Mouse (Mus musculus) hindbrain, embryonic 16.5 days (tissue): ENCODE data around the gene Ppp1r12a. TPM values are rescaled to one million over a fixed set of nuclear protein-coding genes. Genes with fewer than 3 reads are reported as not detected.

Source experiments
- ATAC-seq: fragments of 200-750 bp; cut with Nextera tagmentation; 2 replicates; pipeline ENCODE4 v1.8.0; 2017; ENCODE audit warnings: moderate TSS enrichment, moderate library complexity
- H3K27ac ChIP-seq: fragments of 300-500 bp; sonication (generic); 2 replicates; pipeline ENCODE4 v1.5.1; 2014; ENCODE audit warnings: low read depth, mild to moderate bottlenecking, control low read depth, low read length, moderate library complexity
- H3K27me3 ChIP-seq: fragments of 300-500 bp; sonication (generic); replicated peaks from 2 replicates; pipeline ENCODE4 v1.6.1; 2014; ENCODE audit warnings: low read length; ENCODE audit not compliant: control insufficient read depth, insufficient read depth
- H3K36me3 ChIP-seq: fragments of 300-500 bp; sonication (generic); 2 replicates; pipeline ENCODE4 v1.6.1; 2014; ENCODE audit warnings: mild to moderate bottlenecking, low read length, moderate library complexity, mixed read lengths; ENCODE audit not compliant: control insufficient read depth, insufficient read depth
- H3K4me1 ChIP-seq: fragments of 300-500 bp; sonication (generic); 2 replicates; pipeline ENCODE4 v1.6.1; 2014; ENCODE audit warnings: low read depth, low read length; ENCODE audit not compliant: control insufficient read depth, insufficient read depth
- H3K4me2 ChIP-seq: fragments of 300-500 bp; sonication (generic); 2 replicates; pipeline ENCODE4 v1.6.1; 2014; ENCODE audit warnings: mild to moderate bottlenecking, low read length, control low read depth, moderate library complexity
- H3K4me3 ChIP-seq: fragments of 300-500 bp; sonication (generic); 2 replicates; pipeline ENCODE4 v1.5.1; 2014; ENCODE audit warnings: mild to moderate bottlenecking, low read length, control low read depth, moderate library complexity
- H3K9ac ChIP-seq: fragments of 300-500 bp; sonication (generic); 2 replicates; pipeline ENCODE4 v1.6.1; 2014; ENCODE audit warnings: low read depth, mild to moderate bottlenecking, control low read depth, low read length, moderate library complexity
- H3K9me3 ChIP-seq: fragments of 300-500 bp; sonication (generic); 2 replicates; pipeline ENCODE4 v1.6.1; 2014; ENCODE audit warnings: mild to moderate bottlenecking, low read length, moderate library complexity; ENCODE audit not compliant: control insufficient read depth
- WGBS: fragments of 180-500 bp; shearing (Covaris S2); extraction: QIAGEN DNeasy Blood & Tissue Kit; methylation state at CpG from one replicate; pipeline ENCODE4 v1.1.7; 2014; 5-methylcytosine and 5-hydroxymethylcytosine counted together
- polyA plus RNA-seq: library from polyadenylated mRNA; unstranded; fragments of >200 nt; fragmentation: Nextera tagmentation; extraction: Ambion mirVana; gene quantifications from 2 replicates; pipeline ENCODE4 v1.2.1, GENCODE M21; 2015

Gene Ppp1r12a
- polyA plus RNA-seq, 1 experiment from 2014 or later = 62.5 TPM

GRCm38 (mm10) chr10:108203440-108203839 is 41.4 kb downstream of the Ppp1r12a start:
- Histone ChIP-seq H3K27me3 (no peaks in the 10 kb centered on the region), H3K36me3 (0 out of 2 replicates have a peak, but pooled peaks cover 2% of the 10 kb centered on the region), H3K9ac (no peak overlapping the region), H3K9me3 (no peaks in the 10 kb centered on the region), H3K4me1 (no peaks in the 10 kb centered on the region), H3K4me2 (no peak overlapping the region), H3K4me3 (no peak overlapping the region), H3K27ac (no peak overlapping the region)
- ATAC-seq = no peak

DNA sequence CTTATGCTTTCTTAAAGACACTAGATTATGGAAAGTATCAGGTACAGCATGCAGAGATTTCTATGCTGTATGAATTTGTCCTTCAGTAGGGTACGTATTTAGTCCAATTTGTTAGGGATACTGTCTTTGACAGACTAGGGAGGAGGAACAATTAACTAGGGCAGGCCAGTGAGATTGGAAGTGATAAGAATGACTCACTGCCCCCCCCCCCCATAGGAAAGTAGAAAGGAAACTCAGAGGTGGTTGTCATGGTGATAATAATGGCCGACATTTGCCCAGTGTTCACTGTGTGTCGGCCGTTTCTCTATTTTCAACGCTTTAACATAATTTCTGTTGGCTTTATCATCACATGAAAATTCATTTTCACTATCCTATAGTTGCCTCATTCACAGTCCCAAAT is 47.4 kb downstream of the Ppp1r12a start:
- H3K9me3 ChIP-seq = no peaks in the 10 kb centered on the region
- no peak overlapping the region for H3K4me2 ChIP-seq
- no peaks in the 10 kb centered on the region for H3K36me3 ChIP-seq
- no peak for ATAC-seq
- H3K4me1 ChIP-seq = no peaks in the 10 kb centered on the region
- H3K27me3 ChIP-seq = no peaks in the 10 kb centered on the region
- WGBS = 67% methylated on average over 5 of the region's 5 CpGs
- H3K27ac ChIP-seq = no peak overlapping the region
- H3K4me3 ChIP-seq = no peak overlapping the region
- no peak overlapping the region for H3K9ac ChIP-seq

DNA sequence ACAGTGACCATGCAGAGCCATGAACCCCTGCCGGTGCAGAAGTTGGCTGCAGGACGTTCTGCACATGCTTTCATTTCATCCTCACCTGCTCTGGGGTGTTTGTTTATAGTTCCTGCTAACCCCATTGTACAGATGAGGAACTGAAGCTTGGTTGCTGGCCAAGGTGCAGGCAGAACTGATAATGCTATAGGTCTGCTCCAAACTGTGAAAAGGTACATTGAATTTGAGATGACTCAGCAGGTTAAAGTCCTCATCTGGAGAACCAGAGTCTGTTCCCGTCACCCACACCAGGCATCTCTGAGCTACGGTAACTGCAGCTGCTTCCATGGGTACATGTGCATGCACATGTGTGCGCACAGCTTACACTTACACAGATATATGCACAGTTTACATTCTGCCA is 62.4 kb downstream of the Ppp1r12a start:
- Histone ChIP-seq H3K4me2 (no peak overlapping the region), H3K36me3 (no peaks in the 10 kb centered on the region), H3K27ac (no peak overlapping the region), H3K9ac (no peak overlapping the region), H3K9me3 (no peaks in the 10 kb centered on the region), H3K27me3 (no peaks in the 10 kb centered on the region), H3K4me3 (no peak overlapping the region), H3K4me1 (0 out of 2 replicates have a peak, but pooled peaks cover 2% of the 10 kb centered on the region)
- no peak for ATAC-seq
- 90% methylated on average over 5 of the region's 5 CpGs for WGBS

- 94% methylated on average over 3 of the region's 3 CpGs for WGBS
- no peak overlapping the region for H3K27ac ChIP-seq
- no peak overlapping the region for H3K4me2 ChIP-seq
- ATAC-seq = no peak
- no peak overlapping the region for H3K4me3 ChIP-seq
- H3K9ac ChIP-seq = no peak overlapping the region
- peaks cover 10% of the 10 kb centered on the region; the same call in 1 of the 2 replicates for H3K36me3 ChIP-seq
- H3K27me3 ChIP-seq = no peaks in the 10 kb centered on the region
- H3K9me3 ChIP-seq = no peaks in the 10 kb centered on the region
- H3K4me1 ChIP-seq = no peaks in the 10 kb centered on the region
Measured at GRCm38 (mm10) chr10:108237049-108237448, 75.1 kb downstream of the Ppp1r12a start.

GRCm38 (mm10) chr10:108239061-108239460 is 77.1 kb downstream of the Ppp1r12a start:
- H3K4me1 ChIP-seq = no peaks in the 10 kb centered on the region
- no peak overlapping the region for H3K27ac ChIP-seq
- H3K4me3 ChIP-seq = no peak overlapping the region
- 68% methylated on average over 10 of the region's 10 CpGs for WGBS
- no peaks in the 10 kb centered on the region for H3K9me3 ChIP-seq
- no peak overlapping the region for H3K9ac ChIP-seq
- 0 out of 2 replicates have a peak, but pooled peaks cover 9% of the 10 kb centered on the region for H3K36me3 ChIP-seq
- no peak for ATAC-seq
- H3K4me2 ChIP-seq = no peak overlapping the region
- no peaks in the 10 kb centered on the region for H3K27me3 ChIP-seq

GRCm38 (mm10) chr10:108250710-108251109 is 88.7 kb downstream of the Ppp1r12a start:
- H3K9me3 ChIP-seq = no peaks in the 10 kb centered on the region
- H3K4me1 ChIP-seq = no peaks in the 10 kb centered on the region
- H3K27me3 ChIP-seq = no peaks in the 10 kb centered on the region
- 81% methylated on average over 12 of the region's 12 CpGs for WGBS
- peaks cover 15% of the 10 kb centered on the region for H3K36me3 ChIP-seq
- H3K4me3 ChIP-seq = no peak overlapping the region
- H3K27ac ChIP-seq = no peak overlapping the region
- H3K4me2 ChIP-seq = no peak overlapping the region
- H3K9ac ChIP-seq = no peak overlapping the region
- no peak for ATAC-seq

DNA sequence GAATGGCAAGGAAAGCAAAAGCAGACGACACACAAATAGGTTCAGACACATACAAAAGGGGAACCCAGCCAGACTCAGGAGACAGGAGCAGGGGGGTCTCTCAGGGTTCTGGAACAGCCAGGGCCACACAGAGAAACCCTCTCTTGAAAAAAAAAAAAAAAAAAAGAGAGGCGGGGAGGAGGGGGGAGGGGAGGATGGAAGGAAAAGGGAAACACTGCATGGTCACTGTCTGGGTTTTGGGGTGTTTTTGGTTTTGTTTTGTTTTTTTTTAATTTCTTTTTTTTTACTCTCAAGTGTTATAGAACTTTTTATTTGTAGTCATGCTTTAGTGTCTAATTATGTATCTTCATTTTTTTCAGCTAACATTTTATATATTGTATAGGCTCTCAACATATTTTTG is 89.2 kb downstream of the Ppp1r12a start:
- Histone ChIP-seq H3K27me3 (no peaks in the 10 kb centered on the region), H3K4me3 (no peak overlapping the region), H3K4me1 (no peaks in the 10 kb centered on the region), H3K36me3 (peaks cover 15% of the 10 kb centered on the region), H3K9me3 (no peaks in the 10 kb centered on the region), H3K9ac (no peak overlapping the region), H3K4me2 (no peak overlapping the region), H3K27ac (no peak overlapping the region)
- ATAC-seq = no peak
- WGBS = 69% methylated on average over 1 of the region's 2 CpGs

GRCm38 (mm10) chr10:108255812-108256376 is 93.9 kb downstream of the Ppp1r12a start:
- no peak for ATAC-seq
- Histone ChIP-seq H3K4me3 (no peak overlapping the region), H3K36me3 (peaks cover 11% of the 10 kb centered on the region), H3K4me1 (no peaks in the 10 kb centered on the region), H3K4me2 (no peak overlapping the region), H3K27me3 (no peaks in the 10 kb centered on the region), H3K9me3 (no peaks in the 10 kb centered on the region), H3K9ac (no peak overlapping the region), H3K27ac (no peak overlapping the region)
- 88% methylated on average over 7 of the region's 7 CpGs for WGBS

DNA sequence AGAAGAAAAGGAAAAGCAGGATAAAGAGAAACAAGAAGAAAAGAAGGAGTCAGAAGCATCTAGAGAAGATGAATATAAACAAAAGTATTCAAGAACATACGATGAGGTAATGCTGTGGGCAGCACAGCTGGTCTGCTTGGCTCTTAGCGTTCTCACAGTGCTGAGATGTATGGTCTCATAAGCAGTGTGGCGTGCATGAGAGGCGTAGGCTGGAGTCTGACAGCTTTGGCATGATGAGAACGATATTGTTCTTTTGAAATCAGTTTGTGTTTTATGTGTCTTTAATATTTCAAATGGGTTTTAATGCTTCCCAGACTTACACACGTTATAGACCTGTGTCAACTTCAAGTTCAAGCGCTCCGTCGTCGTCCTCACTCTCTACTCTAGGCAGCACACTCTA is 98.9 kb downstream of the Ppp1r12a start:
- no peak for ATAC-seq
- H3K36me3 ChIP-seq = peaks cover 20% of the 10 kb centered on the region
- H3K9ac ChIP-seq = no peak overlapping the region
- H3K4me1 ChIP-seq = no peaks in the 10 kb centered on the region
- 91% methylated on average over 10 of the region's 10 CpGs for WGBS
- no peak overlapping the region for H3K27ac ChIP-seq
- H3K27me3 ChIP-seq = no peaks in the 10 kb centered on the region
- no peak overlapping the region for H3K4me2 ChIP-seq
- H3K9me3 ChIP-seq = no peaks in the 10 kb centered on the region
- H3K4me3 ChIP-seq = no peak overlapping the region

DNA sequence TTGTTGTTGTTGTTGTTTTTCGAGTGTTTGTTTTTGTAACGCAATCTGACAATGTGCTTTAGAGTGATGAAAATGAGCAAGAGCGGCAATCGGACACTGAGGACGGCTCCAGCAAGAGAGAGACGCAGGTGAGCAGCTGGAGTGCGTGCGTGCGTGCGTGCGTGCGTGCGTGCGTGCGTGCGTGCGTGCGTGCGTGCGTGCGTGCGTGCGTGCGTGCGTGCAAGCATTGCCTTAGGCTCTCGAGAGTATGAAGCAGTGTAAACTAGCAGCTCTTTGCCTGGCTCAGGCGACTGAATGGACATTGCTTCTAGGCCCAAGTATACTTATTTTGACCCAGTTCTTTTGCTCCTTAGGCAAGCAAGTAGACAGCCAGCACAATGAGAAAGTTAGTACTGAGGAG is 102.6 kb downstream of the Ppp1r12a start:
- H3K27ac ChIP-seq = no peak overlapping the region
- H3K4me1 ChIP-seq = no peaks in the 10 kb centered on the region
- no peak for ATAC-seq
- no peak overlapping the region for H3K4me3 ChIP-seq
- H3K27me3 ChIP-seq = no peaks in the 10 kb centered on the region
- no peaks in the 10 kb centered on the region for H3K9me3 ChIP-seq
- no peak overlapping the region for H3K4me2 ChIP-seq
- H3K36me3 ChIP-seq = peaks cover 27% of the 10 kb centered on the region
- 94% methylated on average over 27 of the region's 27 CpGs for WGBS
- H3K9ac ChIP-seq = no peak overlapping the region
